Mouse (Mus musculus) gastrocnemius, adult 18-20 months (tissue): ENCODE data around the gene Gm17949. TPM values are rescaled to one million over a fixed set of nuclear protein-coding genes. Genes with fewer than 3 reads are reported as not detected.
A peak's percentile ranks its signal among the peaks of the same experiment; 100 is the strongest.
"Not testable (repeated sequence)": the region's sequence is repeated elsewhere in the genome, so short reads cannot be mapped to it uniquely, and the experiment has no call there.

Source experiments
- DNase-seq: peaks from one replicate; pipeline ENCODE4 v3.0.0; 2021; ENCODE audit warnings: low spot score
- total RNA-seq, 2 experiments: library from RNA; stranded (reverse); gene quantifications; 2 replicates each; pipeline ENCODE4 v1.2.3; 2021

Gm17949 gene
- total RNA-seq, 2 experiments from 2014 or later, result not detected

- DNase-seq, result no peak
These were observed 30.3 kb downstream of the Gm17949 start, which contains the start of gene Slc25a41 for GRCm38 (mm10) chr17:57041554-57041953. Gene Slc25a41, minus strand, starts transcription at chr17:57041654.

- DNase-seq, result no peak
These were observed 36.1 kb downstream of the Gm17949 start for GRCm38 (mm10) chr17:57047406-57047805.

- no peak for DNase-seq
These were observed 37.5 kb downstream of the Gm17949 start for GRCm38 (mm10) chr17:57048816-57049215.

GRCm38 (mm10) chr17:57051679-57052078 is 40.4 kb downstream of the Gm17949 start:
- DNase-seq, result not testable (repeated sequence)

GRCm38 (mm10) chr17:57056246-57056645 is 45.0 kb downstream of the Gm17949 start:
- DNase-seq, result no peak

- DNase-seq, result peak; percentile 41
These were observed 47.7 kb downstream of the Gm17949 start, which contains the start of gene Crb3 for GRCm38 (mm10) chr17:57058891-57059485. Gene Crb3, plus strand, starts transcription at chr17:57059105.

GRCm38 (mm10) chr17:57059486-57059977 is 48.3 kb downstream of the Gm17949 start, which contains the start of gene Slc25a23:
Gene Slc25a23, minus strand, starts transcription at chr17:57059863.
- peak; percentile 52 for DNase-seq

- DNase-seq, result peak; percentile 97
These were observed 49.0 kb downstream of the Gm17949 start for GRCm38 (mm10) chr17:57060231-57060801.

GRCm38 (mm10) chr17:57061069-57061468 is 49.8 kb downstream of the Gm17949 start:
- no peak for DNase-seq

GRCm38 (mm10) chr17:57062011-57062521 is 50.8 kb downstream of the Gm17949 start:
- no peak for DNase-seq

GRCm38 (mm10) chr17:57062548-57062947 is 51.3 kb downstream of the Gm17949 start:
- no peak for DNase-seq

- DNase-seq, result no peak
These were observed 51.8 kb downstream of the Gm17949 start for GRCm38 (mm10) chr17:57063031-57063430.

- no peak for DNase-seq
These were observed 55.6 kb downstream of the Gm17949 start for GRCm38 (mm10) chr17:57066908-57067307.

- no peak for DNase-seq
These were observed 59.0 kb downstream of the Gm17949 start for GRCm38 (mm10) chr17:57070272-57070671.

GRCm38 (mm10) chr17:57070699-57071098 is 59.4 kb downstream of the Gm17949 start:
- DNase-seq, result no peak

Other genes starting within 250 kb of the Gm17949 start
- 10 to 100 TPM; 14.4 to 14.9 TPM for gene Dus3l, start 246.7 kb upstream of the Gm17949 start, total RNA-seq
- under 1 TPM; 0.16 to 0.28 TPM for gene Prr22, start 241.2 kb upstream of the Gm17949 start, total RNA-seq
- gene Rfx2, start 180.5 kb upstream of the Gm17949 start, total RNA-seq, result 1 to 10 TPM; 2.1 to 3.1 TPM
- not detected for gene Acsbg2, start 137.0 kb upstream of the Gm17949 start, total RNA-seq
- not detected for gene 1700061G19Rik, start 136.0 kb upstream of the Gm17949 start, total RNA-seq
- gene Mllt1, start 76.1 kb upstream of the Gm17949 start, total RNA-seq, result 10 to 100 TPM; 22.0 to 22.2 TPM
- not detected for gene Acer1, start 29.3 kb upstream of the Gm17949 start, total RNA-seq
- 10 to 100 TPM; 36.9 to 38.3 TPM for gene Clpp, start 21.2 kb upstream of the Gm17949 start, total RNA-seq
- 10 to 100 TPM; 26.9 to 27.9 TPM for gene Alkbh7, start 14.1 kb upstream of the Gm17949 start, total RNA-seq
- gene Pspn, start 11.5 kb upstream of the Gm17949 start, total RNA-seq, result not detected
- gene Gtf2f1, start 181 bp upstream of the Gm17949 start, total RNA-seq, result 10 to 100 TPM; 17.1 to 19.0 TPM
- 10 to 100 TPM; 25.9 to 27.4 TPM for gene Khsrp, start 20.1 kb downstream of the Gm17949 start, total RNA-seq
- not detected for gene Slc25a41, start 30.2 kb downstream of the Gm17949 start, total RNA-seq
- gene Crb3, start 47.6 kb downstream of the Gm17949 start, total RNA-seq, result under 1 TPM in 1 of 2 experiments, not detected in 1; 0.31 TPM
- 10 to 100 TPM; 34.1 to 40.3 TPM for gene Slc25a23, start 48.4 kb downstream of the Gm17949 start, total RNA-seq
- gene Dennd1c, start 67.0 kb downstream of the Gm17949 start, total RNA-seq, result under 1 TPM; 0.21 to 0.46 TPM
- 1 to 10 TPM in 1 of 2 experiments, under 1 TPM in 1; 0.78 to 1.1 TPM for gene Tubb4a, start 76.3 kb downstream of the Gm17949 start, total RNA-seq
- gene Tnfsf9, start 93.9 kb downstream of the Gm17949 start, total RNA-seq, result under 1 TPM in 1 of 2 experiments, not detected in 1; 0.57 TPM
- not detected for gene Cd70, start 138.3 kb downstream of the Gm17949 start, total RNA-seq
- not detected for gene Tnfsf14, start 182.7 kb downstream of the Gm17949 start, total RNA-seq
- gene C3, start 216.7 kb downstream of the Gm17949 start, total RNA-seq, result 10 to 100 TPM; 23.2 to 26.2 TPM
- 10 to 100 TPM; 22.6 to 25.4 TPM for gene Gpr108, start 237.0 kb downstream of the Gm17949 start, total RNA-seq
- gene Trip10, start 238.0 kb downstream of the Gm17949 start, total RNA-seq, result 100 to 1,000 TPM; 142 to 174 TPM